ENCODE assay signal across 9 mouse cellular contexts in the genomic region with DNA sequence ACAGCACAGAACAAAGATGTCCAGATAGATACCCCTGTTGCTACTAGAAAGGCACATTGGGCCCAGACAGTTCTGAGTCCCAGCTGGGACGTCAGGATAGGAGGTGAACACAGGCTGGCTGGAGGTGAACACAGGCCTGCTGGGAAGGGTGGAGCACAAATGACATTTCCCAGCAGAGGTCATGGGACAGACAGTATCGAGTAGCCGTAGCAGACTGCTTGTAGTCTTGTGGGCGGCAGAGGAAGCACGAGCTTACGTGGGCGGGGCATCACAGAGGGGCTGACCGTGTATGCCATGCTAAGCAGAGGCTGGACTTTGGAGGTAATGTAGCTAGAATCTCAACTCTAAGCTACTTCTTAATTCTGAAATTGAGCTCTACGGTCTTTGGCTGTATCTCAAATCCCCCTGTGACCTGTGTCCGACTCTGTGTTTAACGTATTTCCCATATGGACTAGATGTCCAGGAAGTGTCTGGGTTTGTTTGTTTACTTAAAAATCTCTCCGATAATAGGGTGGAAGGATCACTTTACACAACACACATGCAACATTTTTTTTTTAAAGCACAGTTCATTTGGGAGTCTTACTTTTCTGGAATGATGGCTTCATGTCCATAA.
A peak's percentile ranks its signal among the peaks of the same experiment; 100 is the strongest.
DNase-seq lines count a peak whose midpoint lies in the region; ATAC-seq lines count a peak whose summit lies in the region.
"Had no signal": no experiment of that assay in that cellular context is flagged by ENCODE, and none has a peak within 500 bp of the region (broad histone marks: within the 10 kb centered on the region; RNA-seq: fewer than 3 reads in every experiment).

No protein-coding gene starts in this region.

- DNase-seq in cerebellum, adult 11-12 months = peak; percentile 32
- no peak for DNase-seq in cerebellum, postnatal 36 days
- peak; percentile 36 for DNase-seq in 3T3-L1 (ENCODE audit: low read depth, low spot score)
- no peak for DNase-seq in urinary bladder, postnatal 10 days (ENCODE audit: low spot score)
- no peak for DNase-seq in spleen, postnatal 36 days (ENCODE audit: low spot score in 2 of 2)
- DNase-seq in Muller cell, postnatal 12 days (ENCODE audit: inconsistent ontology term) = no peak

- H3K9me3 ChIP-seq in heart, embryonic 11.5 days (replicated peaks; ENCODE audit: control insufficient read depth, low read length) = no peaks in the 10 kb centered on the region
- H3K9me3 ChIP-seq in liver, embryonic 12.5 days (replicated peaks) = no peaks in the 10 kb centered on the region
- H3K9me3 ChIP-seq: embryonic facial prominence, embryonic 12.5 days had no signal

- ATAC-seq in heart, embryonic 11.5 days (replicated peaks; ENCODE audit: insufficient number of reproducible peaks, low FRiP score, low TSS enrichment) = 0 out of 2 replicates have a peak, but pooled peaks have one; percentile 5
- ATAC-seq in liver, embryonic 12.5 days = 0 out of 2 replicates have a peak, but pooled peaks have one; percentile 21

- H3K27ac ChIP-seq in heart, embryonic 11.5 days (ENCODE audit: low read depth, low read length) = peak overlapping the region; percentile 82
- no peak overlapping the region for H3K27ac ChIP-seq in liver, embryonic 12.5 days
- H3K27ac ChIP-seq: embryonic facial prominence, embryonic 12.5 days had no signal

- H3K9ac ChIP-seq in heart, embryonic 11.5 days (ENCODE audit: low read depth, low read length) = no peak overlapping the region
- no peak overlapping the region for H3K9ac ChIP-seq in liver, embryonic 12.5 days
- H3K9ac ChIP-seq: embryonic facial prominence, embryonic 12.5 days had no signal

- 33% methylated on average over 12 of the region's 12 CpGs for WGBS in heart, embryonic 11.5 days (ENCODE audit: insufficient replicate concordance)
- WGBS in liver, embryonic 12.5 days (ENCODE audit: insufficient replicate concordance) = 45% methylated on average over 12 of the region's 12 CpGs

- no peaks in the 10 kb centered on the region; the same call in 1 of the 2 replicates for H3K27me3 ChIP-seq in heart, embryonic 11.5 days (ENCODE audit: control insufficient read depth, insufficient read depth, low read length)
- peaks cover 35% of the 10 kb centered on the region for H3K27me3 ChIP-seq in liver, embryonic 12.5 days (replicated peaks)

- peaks cover 66% of the 10 kb centered on the region for H3K4me1 ChIP-seq in heart, embryonic 11.5 days (ENCODE audit: control insufficient read depth, insufficient read depth, low read length)
- H3K4me1 ChIP-seq in liver, embryonic 12.5 days = peaks cover 20% of the 10 kb centered on the region

- no peaks in the 10 kb centered on the region for H3K36me3 ChIP-seq in heart, embryonic 11.5 days (ENCODE audit: control insufficient read depth, insufficient read depth, low read length)
- H3K36me3 ChIP-seq in liver, embryonic 12.5 days = no peaks in the 10 kb centered on the region
- H3K36me3 ChIP-seq: embryonic facial prominence, embryonic 12.5 days had no signal

- H3K4me3 ChIP-seq in heart, embryonic 11.5 days (ENCODE audit: low read depth, low read length) = no peak overlapping the region
- H3K4me3 ChIP-seq in liver, embryonic 12.5 days = no peak overlapping the region
- H3K4me3 ChIP-seq: embryonic facial prominence, embryonic 12.5 days had no signal

- H3K4me2 ChIP-seq in heart, embryonic 11.5 days = no peak overlapping the region
- no peak overlapping the region for H3K4me2 ChIP-seq in liver, embryonic 12.5 days
- H3K4me2 ChIP-seq: embryonic facial prominence, embryonic 12.5 days had no signal

Comparison
In these comparisons a context has a peak if more than half of its experiments do, and no peak if none do; other contexts are left out.
1. DNase-seq: peak in cerebellum, adult 11-12 months (single experiment) and 3T3-L1 (single experiment); none in cerebellum, postnatal 36 days (0 of 2), urinary bladder, postnatal 10 days (single experiment), spleen, postnatal 36 days (0 of 2) and Muller cell, postnatal 12 days (single experiment).